Mouse (Mus musculus) thymus, postnatal 14 days (tissue): ENCODE measurements around the gene Stk39.

Experiments
- DNase-seq: peaks from one replicate; pipeline ENCODE4 v3.0.0; 2021

Gene Stk39

DNA sequence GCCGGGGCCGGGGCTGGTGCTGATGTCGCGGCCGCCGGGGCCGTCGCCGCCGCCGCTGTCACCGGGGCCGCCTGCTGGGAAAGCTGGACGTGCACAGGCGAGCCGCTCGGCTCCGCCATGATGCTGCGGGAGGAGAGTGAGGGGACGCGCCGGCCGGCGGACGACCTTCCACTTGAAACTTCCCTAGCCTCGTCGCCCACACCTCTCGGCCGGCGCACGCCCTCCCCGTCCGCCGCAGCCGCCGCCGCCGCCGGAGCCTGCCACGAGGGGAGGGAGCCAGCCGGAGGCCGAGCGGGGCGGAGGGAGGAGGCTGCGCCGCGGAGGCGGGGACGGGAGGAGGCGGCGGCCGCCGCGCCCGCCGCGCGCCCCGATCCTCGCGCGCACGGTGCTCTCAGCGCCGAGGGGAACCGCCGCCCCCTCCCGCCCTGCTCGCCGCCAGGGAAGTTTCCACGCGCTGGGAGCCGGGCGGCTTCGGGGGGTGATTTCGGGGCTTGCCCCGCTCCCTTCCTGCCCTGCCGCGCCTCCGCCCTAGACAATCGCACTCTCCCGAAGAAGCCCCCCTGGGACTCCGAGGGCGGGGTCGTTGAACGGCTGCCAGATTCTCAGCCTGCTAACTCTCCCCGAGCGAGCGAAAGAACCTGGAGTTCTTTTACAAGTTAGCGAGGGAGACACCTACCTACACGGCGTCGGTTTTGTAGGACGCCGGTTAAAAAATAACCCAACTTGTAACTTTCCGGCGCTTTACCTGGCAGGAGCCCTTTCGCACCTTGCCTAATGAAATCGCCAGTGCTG, at the start of gene Stk39:
Gene Stk39, minus strand, starts transcription at position 510 of the 792 bp plus-strand sequence.
- peak; percentile 82 for DNase-seq

DNA sequence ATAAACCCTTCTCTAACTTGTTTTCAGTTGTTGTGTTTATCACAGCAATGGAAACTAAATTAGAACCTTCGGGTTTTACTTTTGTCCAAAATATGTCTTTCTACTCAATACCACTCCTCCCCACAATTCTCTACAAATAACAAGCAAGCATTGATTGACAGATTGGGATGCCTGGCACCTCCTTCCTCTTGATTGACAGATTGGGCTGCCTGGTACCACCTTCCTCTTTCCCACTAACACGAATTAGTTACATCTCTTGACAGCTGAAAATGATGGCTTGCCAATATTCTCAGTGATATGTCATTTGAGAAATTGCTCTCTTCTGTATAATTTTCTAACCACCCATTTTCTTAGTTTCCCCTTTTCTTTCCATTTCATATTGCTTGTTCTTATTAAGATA, 43.3 kb upstream of the Stk39 start:
- no peak for DNase-seq

DNA sequence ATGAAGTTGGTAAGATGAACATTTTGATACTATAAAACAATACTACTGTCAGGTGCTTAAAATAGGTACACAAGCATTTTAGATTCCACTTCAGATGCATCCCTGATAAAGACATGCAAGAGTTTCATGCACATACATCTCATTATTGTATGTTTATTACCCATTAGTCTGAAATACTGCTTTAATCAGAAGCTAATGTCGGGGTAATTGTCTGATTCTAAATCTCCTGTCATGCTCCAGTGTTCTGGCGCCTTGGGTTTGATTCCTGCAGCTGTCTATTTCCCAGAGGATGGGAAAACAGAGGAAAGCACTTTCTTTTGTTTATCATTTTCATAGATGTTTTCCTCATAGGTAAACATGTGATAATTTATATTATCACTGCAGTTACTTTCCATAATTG, 31.1 kb upstream of the Stk39 start:
- DNase-seq = no peak

DNA sequence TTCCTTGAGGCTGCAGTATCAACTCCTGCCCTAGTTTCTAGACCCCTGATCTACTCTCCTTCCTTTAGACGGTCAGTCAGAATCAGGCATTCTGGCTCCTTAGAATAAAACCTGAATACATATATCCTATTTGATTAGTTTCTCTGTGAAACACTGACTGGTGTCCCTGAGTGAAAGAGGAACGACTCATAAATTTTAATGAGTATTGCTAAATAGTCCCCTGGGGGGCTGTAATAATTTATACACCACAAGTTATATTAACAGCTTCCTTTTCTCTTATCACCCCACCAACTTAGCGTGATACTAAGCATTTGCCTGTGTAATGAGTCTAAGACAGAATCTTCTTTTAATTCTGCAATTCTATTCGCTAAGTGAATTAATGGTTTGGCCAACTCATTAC, 30.7 kb upstream of the Stk39 start:
- no peak for DNase-seq

DNA sequence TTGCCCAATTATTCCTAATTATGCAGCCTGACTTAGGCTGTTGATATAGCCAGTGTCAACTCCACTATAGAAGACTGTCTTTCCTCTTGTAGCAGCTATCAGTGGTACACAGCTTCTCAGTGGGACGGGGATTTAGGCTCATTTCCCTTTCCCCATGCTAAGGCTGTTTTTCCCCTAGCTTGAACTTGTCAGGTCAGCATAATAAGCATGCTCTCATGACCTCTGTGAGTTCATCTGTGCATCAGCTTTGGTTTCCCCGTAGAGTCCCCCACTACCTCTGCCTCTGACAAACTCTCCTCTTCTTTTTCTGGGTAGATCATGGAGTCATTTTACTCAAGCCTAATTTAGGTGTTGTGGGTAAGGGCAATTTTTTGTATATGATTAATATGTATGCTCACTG, 30.2 kb upstream of the Stk39 start:
- no peak for DNase-seq

DNA sequence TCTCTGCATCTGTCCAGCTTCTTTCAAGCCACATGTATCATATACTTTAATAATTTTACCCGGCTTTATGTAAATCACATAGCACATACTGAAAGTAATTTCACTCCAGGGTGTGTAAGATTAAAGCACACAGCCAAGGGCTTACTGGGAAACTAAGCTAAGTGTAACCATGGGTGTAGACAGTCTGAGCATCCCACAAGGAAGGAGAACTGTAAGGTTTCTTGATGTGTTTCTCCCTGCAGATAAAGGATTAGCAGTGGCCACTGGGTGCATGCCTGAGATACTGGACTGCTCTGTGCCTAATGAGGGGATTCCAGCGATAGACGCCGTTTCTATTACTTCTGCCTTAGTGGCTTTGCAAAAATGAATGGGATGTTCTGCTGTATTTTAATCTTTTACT, 14.2 kb upstream of the Stk39 start:
- no peak for DNase-seq

DNA sequence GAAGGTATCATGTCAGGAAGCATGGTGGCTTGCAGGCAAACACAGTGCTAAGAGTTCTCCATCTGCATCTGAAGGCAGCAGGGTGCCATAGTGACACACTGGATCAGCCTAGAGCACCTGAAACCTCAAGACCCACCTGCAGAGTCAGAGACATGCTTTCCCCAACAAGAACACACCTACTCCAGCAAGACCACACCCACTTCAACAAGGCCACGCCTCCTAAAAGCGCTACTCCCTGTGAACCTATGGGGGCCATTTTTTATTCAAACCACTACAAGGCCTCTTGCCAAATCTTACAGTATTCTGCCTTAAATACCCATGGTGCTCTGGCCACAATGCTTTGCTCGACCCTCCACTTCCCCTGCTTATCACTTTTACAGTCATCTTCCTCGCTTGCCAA, 13.1 kb upstream of the Stk39 start:
- peak; percentile 23 for DNase-seq

DNA sequence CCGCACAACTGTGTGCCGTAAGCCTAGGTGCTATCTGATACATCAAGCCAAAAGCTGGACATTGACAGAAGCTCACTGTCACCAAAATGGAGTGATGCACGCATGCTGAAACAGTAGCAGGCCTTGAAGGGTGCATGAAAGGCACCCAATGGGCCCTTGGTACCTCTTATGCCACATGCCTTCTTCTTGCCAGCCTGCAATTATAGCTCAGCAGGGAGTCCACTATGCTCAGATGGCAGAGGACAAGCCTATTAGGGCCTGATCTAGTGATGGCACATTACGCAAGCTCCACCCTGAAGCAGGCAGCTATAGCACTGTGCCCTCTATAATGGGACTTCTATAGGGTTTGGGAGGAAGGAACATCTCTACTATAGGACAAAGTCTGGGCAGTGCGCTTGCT, 10.8 kb upstream of the Stk39 start:
- DNase-seq = no peak

DNA sequence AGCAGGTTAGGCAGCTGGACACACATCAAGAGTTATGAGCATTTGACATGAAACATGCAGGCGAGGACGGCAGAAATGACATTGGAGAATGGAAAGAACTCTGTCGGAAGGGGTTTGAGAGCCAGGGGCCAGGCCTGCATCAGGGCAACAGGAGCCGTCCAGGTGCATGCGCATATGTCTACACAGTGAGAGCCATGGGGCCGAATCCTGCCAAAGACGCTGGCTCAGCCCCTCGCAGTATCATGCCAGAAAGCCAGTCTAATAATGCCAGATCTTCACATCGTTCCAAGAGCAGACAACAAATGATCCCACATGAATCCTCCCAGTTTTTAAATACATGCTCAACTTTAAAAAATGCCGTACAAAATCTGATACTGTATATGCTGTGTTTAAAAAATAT, 7.8 kb upstream of the Stk39 start:
- DNase-seq = no peak

DNA sequence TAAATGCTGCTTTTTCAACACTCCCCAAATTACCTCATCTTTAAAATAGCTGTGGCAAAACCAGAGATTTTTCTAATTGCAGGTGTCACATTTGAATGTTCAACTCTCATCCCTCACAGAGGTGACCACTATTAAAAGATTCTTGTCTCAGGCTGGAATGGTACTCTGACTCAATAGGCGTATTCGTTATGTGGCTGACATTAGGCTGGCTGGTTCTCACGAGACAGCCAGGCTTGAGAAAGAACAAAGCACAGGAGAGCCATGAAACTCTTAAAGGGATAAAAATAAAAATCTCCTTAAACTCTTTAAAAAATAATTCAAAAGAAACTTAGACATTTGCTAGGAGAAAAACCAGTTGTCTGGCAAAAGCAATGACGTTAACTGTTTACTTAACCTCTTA, 853 bp upstream of the Stk39 start:
- DNase-seq = no peak

DNA sequence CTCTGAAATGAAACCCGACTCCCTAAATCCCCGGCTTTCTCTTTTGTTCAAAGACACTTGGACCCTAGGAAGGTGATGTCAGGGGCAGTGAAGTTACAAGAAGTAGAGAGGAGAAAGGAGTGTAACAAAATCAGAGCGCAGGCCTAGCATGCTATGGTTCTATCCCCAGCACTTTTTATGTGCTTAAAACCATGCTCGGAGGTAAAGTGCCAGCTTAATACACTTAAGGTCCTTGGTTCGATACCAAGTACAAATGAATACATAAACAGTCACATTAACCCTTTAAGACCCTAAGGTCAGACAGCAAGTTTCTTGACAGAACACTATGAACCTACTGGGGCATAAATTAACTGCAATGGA, 463 bp upstream of the Stk39 start:
- no peak for DNase-seq

DNA sequence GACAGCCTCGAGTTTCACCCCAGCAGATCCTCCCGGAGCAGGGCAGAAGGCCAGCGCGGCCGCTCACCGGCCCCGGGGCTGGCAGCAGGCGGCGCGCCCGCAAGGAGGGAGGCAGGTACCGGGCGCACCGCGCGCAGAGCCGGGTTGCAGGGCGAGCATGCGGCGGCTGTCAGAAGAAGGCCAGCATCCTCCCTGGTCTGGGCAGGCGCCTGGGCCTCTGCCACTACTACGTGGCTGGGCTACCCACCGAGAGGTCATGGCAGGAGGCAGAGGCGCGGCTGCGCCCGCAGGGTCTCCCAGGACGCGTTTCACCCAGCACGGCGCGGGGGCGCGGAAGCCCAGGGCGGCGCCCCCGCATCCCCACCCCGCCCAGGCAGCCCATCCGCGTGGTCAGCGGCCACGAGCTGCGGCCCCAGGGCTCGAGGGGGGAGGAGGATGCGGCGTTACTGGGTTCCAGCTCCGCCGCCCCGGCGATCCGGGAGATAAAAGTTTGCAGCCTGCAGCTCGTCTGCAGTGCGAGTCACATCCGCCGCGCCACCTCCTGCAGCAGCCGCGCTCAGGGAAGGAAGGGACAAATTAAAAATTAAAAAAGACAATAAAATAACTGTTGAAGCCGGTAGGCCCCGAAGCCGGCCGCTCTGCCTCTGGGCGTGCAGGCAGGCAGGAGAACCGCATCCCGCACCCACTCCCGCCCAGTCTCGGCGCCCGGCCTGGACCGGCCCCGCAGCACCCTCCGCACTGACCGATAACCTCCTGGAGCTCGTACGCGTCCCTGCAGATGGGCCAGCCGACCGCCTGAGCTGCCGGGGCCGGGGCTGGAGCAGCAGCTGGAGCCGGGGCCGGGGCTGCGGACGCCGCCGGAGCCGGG, 943 bp downstream of the Stk39 start:
- DNase-seq = peak; percentile 69

DNA sequence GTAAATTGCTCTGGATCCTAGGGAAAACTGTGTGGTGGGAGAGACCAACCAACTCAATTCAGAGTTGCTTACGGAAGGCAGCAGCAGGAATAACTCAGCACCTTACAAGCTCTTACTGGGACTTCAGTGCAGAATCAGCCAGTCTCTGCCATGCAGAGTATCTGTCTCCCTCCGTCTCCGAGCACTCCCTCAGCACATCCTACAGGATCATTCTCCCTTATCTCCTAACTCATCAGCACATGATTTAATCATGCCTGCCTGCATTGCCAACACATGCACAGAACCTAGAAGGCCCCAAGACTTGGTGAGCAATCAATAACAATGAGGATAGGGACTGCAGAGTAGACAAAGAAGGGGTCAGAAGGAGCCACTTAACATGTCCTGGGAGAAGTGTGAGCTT, 2.6 kb downstream of the Stk39 start:
- DNase-seq = no peak

DNA sequence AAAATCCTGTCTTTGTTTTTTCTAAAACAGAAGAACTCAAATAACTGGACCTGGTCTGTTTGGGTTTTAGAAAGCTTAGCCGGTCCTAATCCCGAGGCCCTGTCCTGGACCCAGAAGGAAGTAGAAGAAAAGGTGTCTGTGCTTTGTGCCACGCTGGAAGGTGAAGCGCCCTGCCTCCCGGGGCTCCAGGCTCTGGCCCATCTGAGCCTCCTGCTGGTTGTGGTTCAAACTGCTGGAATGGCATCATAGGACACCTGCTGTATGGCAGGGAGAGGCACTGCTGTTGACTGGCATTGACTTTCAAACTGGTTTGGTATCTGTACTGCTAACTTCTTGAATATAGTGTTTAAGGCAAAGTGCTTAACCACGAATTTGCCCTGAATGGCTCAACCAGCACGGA, 3.4 kb downstream of the Stk39 start:
- peak; percentile 79 for DNase-seq

DNA sequence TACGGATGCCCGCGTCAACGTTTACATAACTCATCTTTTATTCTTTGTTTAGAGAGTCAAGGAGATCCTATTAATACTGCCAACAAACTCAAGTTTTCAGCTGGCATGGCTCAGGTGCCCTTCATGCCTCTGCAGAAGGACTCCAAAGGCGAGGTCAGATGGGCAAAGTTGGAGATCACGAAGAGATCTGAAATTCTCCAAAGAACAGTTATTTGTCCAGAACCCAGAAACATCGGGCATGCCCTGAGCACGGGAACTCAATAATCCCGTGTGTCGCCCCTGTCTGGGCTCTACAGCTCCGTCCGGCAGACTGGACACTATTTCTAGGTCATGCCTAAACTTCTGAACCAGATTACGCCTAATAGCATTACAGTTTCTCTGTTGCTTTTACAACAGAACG, 3.8 kb downstream of the Stk39 start:
- no peak for DNase-seq

DNA sequence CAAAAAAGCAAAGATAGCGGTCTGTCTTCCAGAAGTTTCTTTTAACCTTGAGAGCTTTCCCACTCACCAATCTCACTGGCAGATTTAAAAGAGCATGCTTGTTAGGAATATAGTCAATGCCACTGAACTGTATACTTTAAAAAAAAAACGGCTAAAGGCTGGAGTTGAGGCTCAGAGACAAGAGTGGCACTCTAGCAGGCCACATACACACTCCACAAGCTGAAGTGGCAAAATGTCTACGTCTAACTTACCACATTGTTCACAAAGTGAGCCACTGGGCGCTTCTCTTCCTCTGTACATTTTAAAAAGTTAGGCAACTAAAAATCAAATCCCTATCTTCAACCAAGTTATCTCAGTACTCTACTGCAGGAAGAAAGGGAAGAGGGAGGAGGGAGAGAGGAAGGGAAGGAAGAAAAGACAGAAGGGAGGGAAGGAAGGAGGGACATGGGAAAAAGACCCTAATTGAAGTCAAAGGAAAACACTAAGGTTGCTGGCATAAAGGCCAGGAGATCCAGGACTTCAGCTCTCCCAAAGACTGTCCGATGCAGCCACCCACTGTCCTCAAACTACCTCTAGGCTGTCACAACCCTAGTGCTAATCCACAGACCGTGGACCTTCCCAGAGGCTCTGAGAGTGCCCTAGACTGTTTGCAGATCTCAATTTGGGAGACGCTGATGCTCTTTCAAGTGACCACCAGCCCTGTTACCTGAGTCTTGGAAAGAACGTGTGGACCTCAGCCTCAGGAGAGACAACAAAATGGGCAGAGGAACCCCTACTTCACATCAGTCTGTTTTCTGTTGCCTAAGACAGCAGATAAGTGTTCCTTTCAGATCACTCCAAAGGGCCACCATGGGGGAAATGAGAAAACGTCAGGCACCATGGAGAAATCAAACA, 4.7 kb downstream of the Stk39 start:
- no peak for DNase-seq

DNA sequence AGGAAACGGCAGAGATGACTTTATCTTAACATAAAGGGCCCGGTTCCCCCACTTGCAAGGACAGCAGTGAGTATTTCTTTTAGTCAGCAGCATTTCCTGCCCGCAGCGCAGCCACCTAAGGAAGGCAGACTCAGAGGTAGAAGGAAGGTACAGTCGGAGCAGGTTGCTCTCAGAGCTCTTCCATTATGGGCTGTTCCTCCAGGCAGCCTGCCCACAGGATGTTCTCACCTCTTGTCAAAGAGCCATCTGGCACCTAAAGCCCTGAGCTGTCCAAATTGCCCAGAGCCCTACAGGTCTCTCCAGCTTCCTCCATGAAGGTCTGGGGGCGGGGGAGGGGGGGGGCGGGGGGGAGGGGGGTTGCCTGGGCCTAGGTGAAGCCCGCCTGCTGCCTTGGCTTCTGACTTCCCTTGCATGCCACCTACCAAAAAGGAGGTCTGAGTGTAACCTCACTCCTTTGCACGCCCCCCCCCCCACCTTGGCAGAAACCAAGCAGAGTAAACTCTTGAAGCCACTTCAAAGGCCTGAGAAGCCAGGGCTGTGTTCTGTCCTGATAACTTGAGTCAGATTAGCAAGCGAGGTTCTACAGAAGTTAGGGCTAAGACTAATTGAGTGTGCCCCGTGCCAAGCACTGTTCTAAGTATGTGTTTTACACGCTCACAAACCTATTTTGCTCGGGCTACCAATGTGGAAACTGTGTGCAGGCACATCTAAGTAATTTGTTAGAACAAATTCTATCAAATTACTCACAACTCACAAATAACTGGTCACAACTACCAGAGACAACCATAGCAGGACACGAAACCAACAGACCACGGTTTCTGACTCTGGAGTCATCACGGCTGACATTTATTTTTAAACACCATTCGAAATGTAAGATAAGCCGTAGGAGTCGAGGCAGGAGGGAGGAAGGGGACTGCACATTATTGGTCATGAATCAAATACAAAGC, 5.7 kb downstream of the Stk39 start:
- peak; percentile 77 for DNase-seq

DNA sequence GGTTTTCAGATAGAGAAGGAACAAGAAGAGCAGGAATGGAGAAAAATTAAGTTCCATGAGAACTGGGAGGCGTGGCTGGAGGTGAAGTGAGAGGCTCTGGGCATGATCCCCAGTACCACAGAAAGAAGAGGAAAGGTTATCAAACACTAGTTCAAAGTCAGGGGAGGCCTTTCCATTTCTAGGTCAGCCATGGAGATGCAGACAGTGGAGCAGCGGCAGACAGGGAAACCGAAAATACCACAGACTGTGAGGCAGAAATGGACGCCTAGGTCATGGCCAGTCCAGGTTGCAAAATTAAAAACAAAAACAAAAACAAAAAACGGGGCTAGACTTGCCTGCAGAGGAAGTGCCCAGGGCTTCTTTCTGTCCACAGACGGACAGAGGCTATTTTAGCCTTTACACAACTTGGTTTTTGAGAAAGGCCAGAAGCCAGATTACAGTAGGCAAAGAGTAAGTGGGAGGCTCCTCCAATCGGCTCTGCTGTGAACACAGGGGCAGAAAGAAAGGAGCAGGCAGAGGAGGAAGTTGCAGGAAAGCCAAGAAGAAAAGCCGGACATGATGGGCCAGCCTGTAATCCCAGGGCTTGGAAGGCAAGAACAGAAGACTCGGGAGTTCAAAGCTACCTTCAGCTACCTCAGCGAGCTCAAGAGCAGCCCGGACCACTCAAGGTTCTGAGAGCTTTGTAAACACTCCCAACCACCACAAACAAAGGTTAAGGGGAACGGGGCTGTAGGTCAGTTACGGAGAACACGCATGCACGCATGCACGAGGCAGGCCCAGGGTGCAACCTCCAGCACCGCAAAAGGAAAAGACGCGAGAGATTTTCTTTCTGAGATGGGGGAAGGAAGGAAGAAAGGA, 6.6 kb downstream of the Stk39 start:
- peak; percentile 7 for DNase-seq

DNA sequence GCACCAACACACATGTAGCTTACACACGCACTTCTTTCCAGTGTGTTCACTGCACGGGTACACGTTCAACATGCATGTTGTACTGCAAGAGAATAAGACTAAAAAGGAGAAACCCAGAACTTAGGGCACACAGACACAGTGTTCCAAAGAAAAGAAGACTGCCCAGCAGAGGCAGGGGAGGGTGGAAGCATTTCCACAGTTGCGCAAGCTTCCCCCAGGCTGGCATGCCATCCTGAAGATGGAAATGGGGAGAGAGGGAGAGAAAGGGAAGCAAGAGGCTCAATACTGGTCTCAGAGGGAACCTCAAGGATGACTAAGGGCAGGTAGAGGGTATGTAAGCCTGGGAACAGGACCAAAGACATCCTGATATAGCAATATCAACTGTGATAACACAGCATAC, 7.6 kb downstream of the Stk39 start:
- DNase-seq = no peak

DNA sequence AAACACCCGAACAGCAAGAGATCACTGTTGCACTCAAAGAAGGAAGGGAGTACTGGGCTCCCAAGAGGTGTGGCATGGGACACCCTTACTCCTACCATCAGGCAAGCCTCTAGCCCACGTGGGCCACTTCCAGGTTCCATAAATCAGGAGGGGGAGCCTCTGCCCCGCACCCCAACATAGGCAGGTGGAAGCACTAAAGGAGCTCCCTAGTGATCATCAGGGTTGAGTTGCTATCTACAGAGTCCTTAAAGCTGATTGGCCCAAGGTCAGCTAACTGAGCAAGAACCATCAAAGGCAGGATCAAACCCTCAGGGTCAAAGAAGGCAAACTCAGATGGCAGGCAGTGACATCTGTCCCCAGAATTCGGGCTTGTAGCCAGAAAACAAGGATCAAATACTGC, 8.3 kb downstream of the Stk39 start:
- no peak for DNase-seq

DNA sequence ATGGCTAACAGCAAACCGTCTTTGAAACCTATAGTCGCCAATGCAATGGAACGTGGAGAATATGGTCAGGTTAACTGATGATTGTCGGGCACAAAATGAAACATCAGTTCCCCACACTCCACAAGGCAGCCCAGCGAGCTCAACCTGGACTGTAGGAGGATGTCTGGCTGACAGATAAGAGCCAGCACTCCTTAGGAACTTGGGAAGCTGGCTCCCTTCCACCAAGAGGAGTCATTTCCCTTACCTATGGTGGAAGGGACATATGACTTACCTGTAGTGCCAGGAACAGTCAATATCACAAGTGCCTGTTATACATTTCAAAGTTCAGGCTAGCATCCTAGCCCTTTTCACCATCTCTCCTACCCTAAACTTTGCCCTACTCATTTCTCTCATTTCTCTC, 14.0 kb downstream of the Stk39 start:
- DNase-seq = no peak
